Mouse (Mus musculus) kidney, adult 2 months (tissue): ENCODE measurements at regions not wholly inside any gene's neighbourhood (a gene's known extent, or its start where the extent isn't known, plus 50 kb on each side); places are given as distances from the start of the nearest gene placed in this dataset.

ENCODE experiments used
- CTCF ChIP-seq: fragments of 200-500 bp; conservative IDR thresholded peaks from 2 replicates; pipeline ENCODE4 v1.5.1; 2011; ENCODE audit warnings: low read depth, mild to moderate bottlenecking, control low read depth, low read length, moderate library complexity, mixed read lengths; ENCODE audit not compliant: insufficient read depth, insufficient read length
- POLR2A ChIP-seq: fragments of 200-500 bp; IDR thresholded peaks from one replicate; pipeline ENCODE4 v1.6.1; 2011; ENCODE audit warnings: low read depth, low read length, control low read depth

- no peak for TF ChIP-seq CTCF
- no peak for TF ChIP-seq POLR2A
These were observed 393.2 kb downstream of the Pid1 start for GRCm38 (mm10) chr1:83970641-83971285.
